Mouse (Mus musculus): ENCODE measurements at regions not wholly inside any gene's neighbourhood (a gene's known extent, or its start where the extent isn't known, plus 50 kb on each side); places are given as distances from the start of the nearest gene placed in this dataset.

GRCm38 (mm10) chr5:118380052-118380421 is 135.0 kb downstream of the 2410131K14Rik start:
- no peak for DNase-seq (ENCODE audit: low read depth, low spot score)

DNA sequence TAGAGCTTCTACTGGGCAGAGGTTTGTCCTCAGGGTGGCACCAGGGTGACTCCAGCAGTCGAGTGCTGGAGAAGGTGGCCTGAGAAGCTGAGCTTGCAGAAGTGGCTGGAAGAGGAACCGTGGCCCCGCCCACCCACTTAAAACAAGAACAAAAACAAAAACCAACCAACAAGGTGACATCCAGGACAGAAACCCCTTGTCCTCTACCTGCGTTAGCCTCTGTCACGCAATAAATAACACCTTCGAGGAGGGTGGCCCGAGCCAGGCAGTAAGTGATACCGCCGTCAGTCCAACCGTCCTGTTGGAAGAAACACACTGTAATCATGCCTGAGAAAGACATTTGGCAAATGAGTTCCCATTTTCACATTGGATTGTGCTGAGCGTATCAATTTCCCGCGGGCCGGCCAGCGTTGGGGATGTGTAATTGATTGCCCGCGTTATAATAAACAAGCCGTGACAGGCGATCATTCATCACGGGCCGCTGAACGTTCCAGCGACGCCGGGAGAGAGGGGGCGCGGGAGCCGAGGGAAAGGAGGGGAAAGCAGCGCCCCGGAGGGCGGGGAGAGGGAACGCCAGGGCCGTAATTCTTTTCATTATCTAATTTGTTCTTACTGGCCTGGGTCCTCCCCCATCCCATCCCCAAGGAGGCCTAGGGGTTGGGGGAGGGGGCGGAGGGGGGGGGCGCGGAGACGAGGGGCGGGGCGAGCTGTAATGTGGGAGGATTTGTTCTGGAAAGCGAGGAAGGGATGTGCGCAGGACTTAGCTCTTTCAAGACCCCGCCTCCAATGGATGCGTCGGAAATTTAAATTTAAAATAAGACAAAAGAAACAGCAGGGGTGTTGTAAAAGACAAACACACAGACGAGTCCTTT is 135.6 kb downstream of the 2410131K14Rik start:
- peak; percentile 92 for DNase-seq (ENCODE audit: low read depth, low spot score)

DNA sequence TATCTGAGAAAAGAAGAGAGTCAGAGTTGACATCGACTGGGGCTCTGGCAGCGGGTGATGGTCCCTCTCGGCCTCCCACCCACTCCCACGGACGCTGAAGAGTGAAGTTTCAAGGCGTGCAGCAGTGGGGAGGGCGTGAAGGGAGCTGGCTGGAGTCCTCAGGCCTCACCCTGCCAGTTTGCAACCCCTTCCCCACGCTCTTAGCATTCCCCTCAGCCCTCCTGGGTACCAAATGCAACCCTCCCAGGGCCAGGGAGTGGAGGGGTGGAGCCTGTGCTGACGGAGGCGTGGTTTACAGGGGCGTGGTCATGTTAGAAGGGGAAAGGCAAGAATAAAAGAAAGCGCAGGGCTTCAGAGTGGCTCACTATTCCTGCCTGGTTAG is 136.3 kb downstream of the 2410131K14Rik start:
- DNase-seq (ENCODE audit: low read depth, low spot score) = peak; percentile 92

DNA sequence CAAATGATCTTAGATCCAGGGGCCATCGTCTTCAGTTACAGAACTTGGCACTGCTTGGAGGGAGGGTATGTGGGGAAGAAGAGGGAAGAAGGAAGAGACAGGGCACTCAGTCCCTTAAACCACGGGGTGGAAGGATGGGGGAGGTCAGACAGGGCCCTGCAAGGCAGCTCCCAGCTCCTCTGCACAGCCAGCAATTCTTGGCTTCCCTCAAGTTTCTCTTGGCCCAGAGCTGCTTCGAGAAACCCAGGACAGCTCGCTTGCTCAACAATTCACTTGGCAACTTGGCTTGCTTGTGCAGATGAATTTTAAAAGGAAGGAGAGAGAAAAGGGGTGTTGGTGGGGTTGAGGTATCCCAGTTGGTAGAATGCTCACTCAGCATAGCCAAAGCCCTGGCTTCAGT is 141.1 kb downstream of the 2410131K14Rik start:
- DNase-seq (ENCODE audit: low read depth, low spot score) = no peak

- no peak for DNase-seq (ENCODE audit: low read depth, low spot score)
Observed at GRCm38 (mm10) chr5:118388419-118388818, 143.4 kb downstream of the 2410131K14Rik start.

GRCm38 (mm10) chr5:118390691-118391373 is 145.8 kb downstream of the 2410131K14Rik start:
- no peak for DNase-seq (ENCODE audit: low read depth, low spot score)

GRCm38 (mm10) chr5:118392932-118393487 is 148.0 kb downstream of the 2410131K14Rik start:
- DNase-seq (ENCODE audit: low read depth, low spot score) = no peak

DNA sequence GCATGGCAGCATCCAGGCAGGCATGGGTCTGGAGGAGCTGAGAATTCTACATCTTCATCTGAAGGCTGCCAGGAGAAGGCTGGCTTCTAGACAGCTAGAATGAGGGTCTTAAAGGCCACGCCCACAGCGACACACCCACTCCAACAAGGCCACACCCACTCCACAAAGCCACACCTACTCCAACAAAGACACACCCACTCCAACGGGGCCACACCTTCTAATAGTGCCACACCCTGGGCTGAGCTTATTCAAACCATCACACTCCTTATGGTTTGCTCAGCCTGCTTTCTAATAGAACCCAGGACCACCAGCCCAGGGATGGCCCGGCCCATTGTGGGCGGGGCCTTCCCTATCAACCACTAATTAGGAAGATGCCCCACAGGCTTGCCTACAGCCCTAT is 149.0 kb downstream of the 2410131K14Rik start:
- peak; percentile 82 for DNase-seq (ENCODE audit: low read depth, low spot score)

- peak; percentile 27 for DNase-seq (ENCODE audit: low read depth, low spot score)
Observed at GRCm38 (mm10) chr5:118396004-118396725, 151.1 kb downstream of the 2410131K14Rik start.

DNA sequence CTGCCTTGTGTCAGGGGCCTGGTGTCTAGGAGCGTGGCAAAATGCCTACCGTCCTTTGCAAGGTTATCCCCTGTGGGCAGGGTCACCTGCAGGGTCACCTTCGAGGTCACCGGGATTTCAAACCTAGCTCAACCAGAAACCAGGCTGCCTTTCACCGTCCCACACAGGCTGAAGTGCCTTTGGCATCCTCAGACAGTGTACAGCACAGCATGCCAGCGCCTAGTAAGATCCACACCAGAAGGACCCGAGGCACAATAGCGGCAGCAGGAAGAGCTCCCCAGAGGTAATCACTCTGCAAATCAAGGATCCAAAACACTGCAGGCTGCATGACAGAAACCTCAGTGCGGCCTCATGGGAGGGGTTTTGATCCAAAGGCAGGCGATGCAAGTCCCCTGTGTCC is 155.9 kb downstream of the 2410131K14Rik start:
- DNase-seq (ENCODE audit: low read depth, low spot score) = no peak

GRCm38 (mm10) chr5:118404398-118404797 is 156.1 kb upstream of the Med13l start:
- no peak for DNase-seq (ENCODE audit: low read depth, low spot score)

GRCm38 (mm10) chr5:118405421-118405820 is 155.1 kb upstream of the Med13l start:
- DNase-seq (ENCODE audit: low read depth, low spot score) = no peak

- no peak for DNase-seq (ENCODE audit: low read depth, low spot score)
Observed at GRCm38 (mm10) chr5:118407451-118407850, 153.0 kb upstream of the Med13l start.

DNA sequence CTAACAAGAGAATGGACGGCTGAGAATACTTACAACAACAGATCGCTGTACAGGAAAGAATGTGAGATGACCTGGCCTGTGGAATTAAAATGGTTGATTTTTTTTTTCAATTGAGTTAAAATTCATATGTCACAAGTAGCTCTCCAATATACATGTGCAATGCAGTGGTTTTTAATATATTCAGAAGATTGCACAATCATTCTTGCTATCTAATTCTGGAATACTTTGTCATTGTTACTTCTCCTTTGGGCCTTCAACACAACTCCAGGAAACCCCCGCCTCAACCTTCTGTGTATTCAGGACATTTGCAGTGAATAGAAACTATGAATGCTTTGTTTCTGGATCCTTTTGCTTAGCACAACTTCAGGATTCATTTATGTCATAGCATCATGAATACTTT is 152.5 kb upstream of the Med13l start:
- DNase-seq (ENCODE audit: low read depth, low spot score) = no peak

GRCm38 (mm10) chr5:118408826-118409225 is 151.7 kb upstream of the Med13l start:
- peak; percentile 66 for DNase-seq (ENCODE audit: low read depth, low spot score)

GRCm38 (mm10) chr5:118413428-118414282 is 146.8 kb upstream of the Med13l start:
- DNase-seq (ENCODE audit: low read depth, low spot score) = peak; percentile 94

GRCm38 (mm10) chr5:118419344-118420037 is 141.0 kb upstream of the Med13l start:
- DNase-seq (ENCODE audit: low read depth, low spot score) = no peak

DNA sequence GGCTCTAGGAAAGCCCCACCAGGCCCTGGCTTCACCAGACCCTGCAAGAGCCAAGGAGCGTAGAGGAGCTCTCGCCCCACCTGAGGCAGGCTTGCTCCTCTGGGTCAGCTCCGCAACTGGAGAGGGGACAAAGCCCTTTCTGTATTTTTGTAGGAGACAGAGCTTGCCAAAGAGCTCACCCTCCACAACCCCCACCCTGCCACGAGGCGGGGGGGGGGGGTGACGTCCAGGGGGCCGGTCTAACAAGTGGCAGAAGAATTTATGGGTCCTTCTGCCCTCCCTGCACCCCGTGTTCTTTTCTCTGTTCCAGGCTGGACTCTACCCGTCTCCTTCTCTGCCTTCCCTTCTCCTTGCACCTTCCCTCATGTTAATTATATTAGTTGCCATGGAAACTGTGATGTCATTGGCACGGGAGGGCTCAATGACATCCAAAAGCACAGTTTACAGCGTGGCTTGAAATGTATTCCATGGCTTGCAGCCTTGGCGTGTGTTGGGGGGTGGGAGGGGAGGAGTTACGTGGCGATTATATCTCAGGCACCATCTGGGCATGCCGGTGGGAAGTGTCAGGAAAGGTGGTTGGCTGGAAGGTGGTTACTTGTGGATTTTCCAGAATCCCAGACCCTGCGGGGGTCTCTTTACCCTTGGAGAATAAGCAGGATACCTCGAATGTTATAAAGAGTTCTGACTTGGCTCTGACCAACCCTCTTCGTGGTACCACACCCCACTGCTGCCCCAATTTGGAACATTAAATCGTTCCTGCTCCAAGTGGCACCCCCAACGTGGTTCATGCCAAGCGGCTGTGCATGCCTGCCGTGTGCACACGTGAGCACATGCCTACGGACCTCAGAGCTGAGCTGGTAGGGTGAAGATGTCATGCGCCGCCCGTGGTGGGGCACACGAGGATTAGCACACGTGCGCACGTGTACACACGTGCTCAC is 138.3 kb upstream of the Med13l start:
- no peak for DNase-seq (ENCODE audit: low read depth, low spot score)

DNA sequence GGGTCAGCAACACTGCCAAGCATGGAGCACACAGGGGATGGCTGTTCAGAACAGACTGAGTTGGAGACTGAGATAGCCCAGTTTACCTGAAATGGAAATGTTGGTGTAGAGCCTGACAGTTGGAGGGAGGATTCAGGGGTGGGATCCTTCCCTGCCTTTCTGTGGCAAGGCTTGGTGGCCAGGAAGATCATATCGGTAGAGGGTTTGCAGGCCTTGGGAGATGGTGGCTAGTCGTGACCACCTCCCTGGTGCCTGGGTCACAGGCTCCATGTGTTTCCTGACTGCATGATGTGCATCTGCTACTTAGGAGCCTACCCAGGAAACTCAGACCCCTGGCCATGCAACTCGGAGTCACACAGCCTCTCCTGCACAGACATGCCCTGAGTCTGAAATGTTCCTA is 136.3 kb upstream of the Med13l start:
- no peak for DNase-seq (ENCODE audit: low read depth, low spot score)
